Mouse (Mus musculus) layer of hippocampus, adult 9-10 months (tissue): ENCODE measurements around the gene Chd9.

Experiments
- DNase-seq: peaks from one replicate; pipeline ENCODE4 v3.0.0; 2022; ENCODE audit warnings: low spot score

Chd9 gene

DNA sequence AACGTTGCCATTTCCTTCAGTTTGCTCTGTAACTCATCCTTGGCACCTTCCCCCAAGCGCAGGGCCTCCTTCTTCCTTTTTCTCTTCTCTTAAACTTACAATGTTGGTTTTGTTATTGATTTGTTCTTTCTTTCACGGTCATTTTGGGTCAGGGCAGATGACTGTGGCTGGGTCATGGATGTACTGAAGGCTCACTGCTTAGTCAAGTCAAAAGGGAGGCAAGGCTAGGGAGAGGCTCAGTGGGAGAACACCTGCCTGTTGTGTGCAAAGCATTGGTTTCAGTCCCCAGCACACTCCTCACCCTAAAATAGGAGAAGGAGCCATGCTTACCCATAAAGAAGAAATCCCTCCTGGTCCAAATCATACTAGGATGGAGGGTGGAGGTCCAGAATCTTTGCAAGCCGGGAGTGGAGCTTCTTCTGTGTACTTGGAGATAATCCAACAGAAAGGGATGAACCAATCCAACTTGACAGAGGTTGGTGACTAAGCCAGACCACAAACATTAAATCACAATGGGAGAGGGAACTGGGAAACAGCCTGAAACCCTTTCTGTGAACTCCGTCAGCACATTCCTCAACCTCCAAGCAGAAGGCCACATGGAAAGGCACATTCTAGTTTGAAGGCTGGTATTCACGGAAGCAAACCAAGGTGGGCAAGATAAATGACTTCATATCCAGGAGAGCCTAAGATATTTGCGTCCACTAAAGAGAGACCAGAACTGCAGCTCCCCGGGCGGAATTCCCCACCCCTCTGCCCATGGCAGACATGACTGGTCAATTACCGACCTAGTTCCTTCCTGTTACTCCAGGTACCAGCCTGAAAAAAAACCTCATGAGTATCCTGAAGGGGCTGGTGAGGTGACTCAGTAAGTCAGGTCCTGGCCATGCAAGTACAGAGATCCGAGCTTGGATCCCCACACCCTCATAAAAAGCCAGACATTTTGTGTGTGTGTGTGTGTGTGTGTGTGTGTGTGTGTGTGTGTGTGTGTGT is 11.9 kb downstream of the Chd9 start:
- DNase-seq: no peak

DNA sequence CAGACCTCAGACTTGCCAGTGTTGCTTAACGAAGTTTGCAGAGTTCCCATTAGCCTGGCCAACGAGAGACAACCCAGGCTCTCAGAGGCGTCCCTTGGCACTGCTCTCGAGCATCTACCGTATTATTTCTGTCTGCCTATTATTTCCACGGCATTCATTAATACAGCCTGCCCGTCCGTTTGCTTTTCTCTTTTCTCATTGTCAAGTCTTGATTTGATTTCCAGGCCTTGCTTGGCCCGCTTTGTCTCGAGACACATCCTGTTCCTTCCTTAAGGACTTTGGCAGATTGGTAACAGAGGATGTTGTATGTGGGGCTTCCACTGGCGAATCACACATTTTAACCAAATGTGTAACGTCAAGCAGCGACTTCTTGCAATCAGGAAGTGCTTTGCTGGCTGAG is 13.2 kb downstream of the Chd9 start:
- DNase-seq: no peak

DNA sequence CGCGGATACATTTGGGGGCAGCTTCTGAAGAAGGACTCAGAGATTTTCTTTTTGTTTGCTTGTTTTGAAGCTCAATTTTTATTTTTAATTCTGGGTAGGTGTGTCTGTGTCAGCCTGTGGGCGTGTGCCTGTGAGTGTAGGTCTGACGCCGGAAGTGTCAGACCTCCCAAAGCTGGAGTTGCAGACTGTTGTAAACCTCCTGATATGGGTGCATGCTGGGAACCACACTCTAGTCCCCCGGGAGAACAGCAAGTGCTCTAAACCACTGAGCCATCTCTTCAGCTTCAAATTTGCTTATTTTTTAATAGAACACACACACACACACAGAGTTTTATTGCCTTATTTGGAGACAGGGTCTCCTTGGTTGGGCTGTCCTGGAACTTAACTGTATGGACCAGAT is 15.0 kb downstream of the Chd9 start:
- no peak for DNase-seq

DNA sequence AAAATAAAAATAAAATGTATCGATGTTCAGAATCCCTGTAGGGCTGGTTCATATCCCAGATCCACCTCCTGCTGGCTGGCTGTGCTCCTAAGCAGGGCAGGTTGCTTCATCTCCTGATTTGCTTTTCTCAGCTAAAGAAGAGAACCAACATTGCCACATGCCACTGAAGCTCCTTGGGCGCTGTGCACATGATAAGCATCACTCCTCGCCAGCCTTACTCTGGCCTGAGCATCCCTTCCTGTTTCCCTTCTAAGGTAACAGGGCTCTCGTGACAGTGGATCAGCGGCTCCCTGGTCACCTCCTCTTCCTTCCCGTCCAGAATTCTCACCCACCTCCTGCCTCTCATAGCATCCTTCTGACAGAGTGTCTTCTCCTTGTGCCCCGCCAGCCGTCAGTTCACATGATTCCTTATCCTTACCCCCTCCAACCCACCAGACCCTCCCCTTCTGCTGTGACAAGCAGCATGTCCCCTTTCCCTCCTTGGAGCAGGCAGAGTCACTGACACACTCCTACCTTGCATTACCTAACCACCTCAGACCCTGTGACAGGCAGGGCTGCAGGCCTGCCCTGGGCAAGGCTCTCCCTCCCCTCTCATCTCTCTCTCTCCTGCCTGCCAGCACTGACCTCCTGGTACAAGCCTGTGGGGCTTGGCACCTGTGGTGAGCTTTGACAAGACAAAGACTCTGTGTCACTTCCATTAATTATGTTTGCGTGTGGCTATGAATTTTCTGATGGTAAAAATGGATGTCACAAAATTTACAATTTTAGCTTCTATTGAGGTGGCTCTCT is 16.2 kb downstream of the Chd9 start:
- DNase-seq: no peak

DNA sequence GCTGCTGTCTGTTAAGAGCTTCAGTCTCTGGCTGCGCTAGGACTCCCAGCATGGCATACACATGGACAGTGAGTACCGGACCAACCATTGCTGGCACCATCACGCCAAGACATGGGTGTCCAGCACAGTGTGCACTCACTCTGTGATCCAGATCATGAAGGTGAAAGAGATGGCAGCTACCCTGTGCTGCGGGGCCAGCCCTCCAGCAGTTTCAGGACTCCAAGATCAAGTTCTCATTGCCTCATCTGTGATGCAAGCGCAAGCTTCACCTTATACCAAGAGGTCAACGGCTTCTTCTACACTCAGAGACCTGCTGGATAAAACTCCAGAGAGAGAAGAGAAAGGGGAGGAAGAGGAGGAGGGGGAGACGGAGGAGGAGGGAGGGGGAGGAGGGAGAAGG is 19.8 kb downstream of the Chd9 start:
- DNase-seq: no peak

DNA sequence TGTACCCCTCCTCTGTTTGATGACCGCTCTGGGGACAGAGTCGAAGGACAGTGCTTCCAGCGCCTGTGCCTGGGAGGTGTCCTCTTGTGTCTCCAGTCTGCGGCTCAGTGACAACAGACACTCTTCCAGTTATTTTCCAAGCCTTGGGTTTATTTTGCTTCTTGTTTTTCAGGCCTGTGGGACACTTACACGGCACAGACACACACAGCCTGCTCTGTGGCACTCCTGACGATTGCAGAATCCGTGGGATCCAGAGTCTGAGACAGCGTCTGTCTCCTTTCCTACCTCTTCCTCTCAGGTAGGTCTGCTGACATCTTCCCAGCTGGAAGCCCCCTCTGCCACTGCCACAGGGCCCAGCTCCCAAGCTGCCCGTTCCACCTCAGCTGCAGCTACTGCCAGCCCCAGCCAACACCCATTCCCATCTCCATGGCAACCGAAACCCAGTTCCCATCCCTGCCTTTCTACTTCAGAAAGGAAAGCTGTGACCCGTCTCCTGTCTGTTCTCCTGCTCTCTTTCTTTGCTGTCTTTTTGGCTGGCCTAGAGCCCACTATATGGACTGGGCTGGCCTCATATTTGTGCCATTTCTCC is 21.4 kb downstream of the Chd9 start:
- DNase-seq: no peak

DNA sequence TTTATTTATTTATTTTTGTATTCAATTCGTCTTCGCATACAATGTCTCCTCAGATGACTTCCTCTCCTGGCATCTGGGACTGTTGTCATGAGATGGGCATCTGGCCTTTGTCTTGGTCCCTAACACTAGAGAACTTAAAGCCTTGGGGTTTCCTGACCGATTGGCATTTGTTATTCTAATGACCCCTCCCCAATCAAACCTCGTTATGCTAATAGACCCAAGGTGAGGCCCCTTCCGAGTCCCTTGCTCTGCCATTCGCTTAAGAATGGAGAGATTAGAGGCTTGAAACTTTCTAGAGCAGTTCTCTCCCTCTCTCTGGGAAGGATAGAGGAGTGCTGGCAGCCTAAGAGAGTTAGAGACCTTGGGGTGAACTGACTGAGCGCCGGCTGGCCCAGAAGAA is 23.4 kb downstream of the Chd9 start:
- DNase-seq: no peak

DNA sequence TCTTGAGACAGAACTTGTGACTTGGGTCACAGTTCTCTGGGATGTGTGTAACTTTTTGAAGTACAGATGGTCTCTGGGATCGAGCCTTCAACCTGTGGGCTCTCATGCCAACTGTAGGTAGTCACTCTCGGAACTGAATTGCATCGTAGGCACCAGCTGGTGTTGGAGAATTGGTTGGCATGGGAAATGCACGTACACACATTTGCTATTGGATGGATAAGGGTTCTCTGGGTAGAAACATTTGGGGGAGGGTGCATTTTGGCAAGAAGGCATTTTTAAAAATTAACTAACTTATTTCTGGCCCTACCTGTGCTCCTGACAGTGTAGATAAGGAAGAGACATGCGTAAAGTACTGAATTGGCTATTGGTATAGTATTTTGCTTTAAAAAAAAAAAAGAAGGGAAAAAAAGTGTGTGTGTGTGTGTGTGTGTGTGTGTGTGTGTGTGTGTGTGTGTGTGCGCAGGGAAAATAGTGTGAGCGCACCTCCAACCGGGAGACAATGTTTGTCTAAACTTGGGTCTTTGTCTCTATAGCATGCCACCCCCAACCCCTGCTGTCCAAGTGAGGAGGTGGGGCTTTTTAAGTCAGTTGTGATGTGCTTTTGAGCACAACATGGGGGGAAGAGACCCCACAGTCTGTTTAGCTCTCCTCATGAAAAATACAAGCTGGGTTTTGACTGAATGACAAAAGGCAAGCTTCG is 26.0 kb downstream of the Chd9 start:
- DNase-seq: no peak

DNA sequence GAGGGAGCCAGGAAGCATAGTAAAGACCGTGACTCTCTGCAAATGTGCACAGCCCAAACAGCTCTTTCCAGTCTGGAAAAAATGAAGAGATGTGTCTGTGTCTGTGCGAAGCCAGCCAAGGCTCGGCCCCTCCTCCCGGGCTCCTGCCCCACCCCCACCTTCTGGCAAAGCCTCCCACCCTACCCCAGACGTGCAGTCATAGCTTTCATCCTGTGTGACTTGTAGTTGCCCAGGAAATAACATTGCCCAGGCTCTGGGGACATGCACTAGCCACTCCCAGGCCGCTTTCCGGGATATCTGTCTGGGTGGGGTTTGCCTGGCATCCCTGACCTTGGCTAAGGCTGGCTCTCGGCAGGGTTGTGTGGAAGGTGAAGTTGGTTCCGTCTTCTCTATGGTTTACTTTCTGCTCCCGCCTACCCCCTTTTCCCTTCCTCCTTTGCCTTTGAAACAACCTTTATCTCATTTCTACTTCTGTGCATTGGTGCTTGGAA is 26.6 kb downstream of the Chd9 start:
- DNase-seq: no peak

DNA sequence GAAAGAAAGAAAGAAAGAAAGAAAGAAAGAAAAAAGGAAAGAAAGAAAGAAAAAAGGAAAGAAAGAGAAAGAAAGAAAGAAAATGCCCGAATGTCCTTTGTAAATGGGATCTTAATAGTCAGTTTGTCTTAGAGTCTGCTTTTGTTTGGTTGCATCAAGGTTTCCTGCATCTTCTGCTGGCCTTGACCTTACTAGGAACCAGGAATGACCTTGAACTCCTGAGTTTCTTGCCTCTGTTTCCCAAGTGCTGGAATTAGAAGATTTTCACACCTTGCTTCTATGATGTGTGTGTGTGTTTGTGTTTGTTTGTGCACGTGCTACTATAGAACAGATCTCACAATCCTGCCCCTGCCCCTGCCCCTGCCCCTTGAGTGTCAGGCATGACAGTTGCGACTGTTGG is 28.0 kb downstream of the Chd9 start:
- DNase-seq: no peak

DNA sequence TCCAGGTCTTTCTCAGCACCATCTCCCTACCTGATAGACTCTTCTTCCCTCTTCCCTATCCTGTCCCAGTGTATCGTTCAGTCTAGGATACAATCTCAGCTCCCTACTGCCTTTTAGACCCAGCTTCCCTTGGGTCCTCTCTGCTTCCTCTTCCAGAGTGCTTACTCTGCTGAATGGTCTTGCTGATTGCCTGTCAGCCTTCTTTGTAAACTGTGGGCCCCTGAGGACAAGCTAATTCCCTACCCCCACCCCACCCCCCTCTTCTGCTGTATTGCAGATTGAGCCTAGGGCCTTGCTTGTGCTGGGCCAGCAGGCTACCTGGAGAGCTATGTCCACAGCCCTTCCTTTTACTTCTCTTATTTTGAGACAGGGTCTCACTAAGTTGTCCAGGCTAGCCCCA is 28.8 kb downstream of the Chd9 start:
- DNase-seq: no peak

DNA sequence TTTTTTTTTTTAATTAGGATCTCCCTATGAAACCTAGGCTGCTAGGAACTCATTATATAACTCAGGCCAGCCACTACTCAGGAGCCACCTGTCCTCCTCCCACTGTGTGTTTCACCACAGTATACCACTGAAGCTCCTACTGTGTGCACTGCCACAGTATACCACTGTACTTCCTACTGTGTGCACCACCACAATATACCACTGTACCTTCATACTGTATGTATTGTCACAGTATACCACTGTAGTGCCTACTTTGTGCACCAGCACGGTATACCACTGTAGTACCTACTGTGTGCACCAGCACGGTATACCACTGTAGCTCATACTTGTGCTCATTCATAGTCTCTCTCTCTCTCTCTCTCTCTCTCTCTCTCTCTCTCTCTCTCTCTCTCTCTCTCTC is 29.9 kb downstream of the Chd9 start:
- no peak for DNase-seq

DNA sequence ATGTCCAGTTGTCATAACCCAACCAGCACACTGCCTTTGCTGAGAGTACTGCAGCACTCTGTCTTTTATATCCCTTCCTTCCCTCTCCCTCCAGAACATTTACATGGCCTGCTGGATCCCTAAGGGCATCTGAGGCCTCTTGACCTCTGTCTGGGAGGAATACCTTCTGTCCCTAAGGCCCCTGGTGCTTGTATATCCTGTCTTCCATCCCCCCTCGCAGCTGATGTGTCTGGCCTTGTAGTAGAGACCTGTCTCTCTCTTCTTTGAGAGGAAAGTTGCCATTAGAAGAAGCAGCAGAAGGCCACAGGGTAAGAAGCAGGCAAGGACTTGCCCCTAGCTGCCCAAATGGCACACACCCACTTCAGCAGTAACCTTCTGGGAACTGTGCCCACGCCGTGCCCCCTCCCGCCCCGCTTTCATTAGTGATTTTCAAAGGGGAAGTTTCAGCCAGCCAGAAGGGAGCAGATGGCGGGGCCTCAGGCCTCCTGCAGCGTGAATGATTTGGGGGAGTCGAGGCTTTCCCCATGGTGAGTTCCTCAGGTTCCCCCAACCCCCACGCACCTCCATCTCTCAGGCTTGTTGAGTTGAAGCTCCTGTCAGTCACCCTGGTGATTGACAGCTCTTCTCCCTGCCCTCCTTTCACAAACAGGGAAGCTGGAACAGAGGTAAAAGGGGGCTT is 33.3 kb downstream of the Chd9 start:
- no peak for DNase-seq

DNA sequence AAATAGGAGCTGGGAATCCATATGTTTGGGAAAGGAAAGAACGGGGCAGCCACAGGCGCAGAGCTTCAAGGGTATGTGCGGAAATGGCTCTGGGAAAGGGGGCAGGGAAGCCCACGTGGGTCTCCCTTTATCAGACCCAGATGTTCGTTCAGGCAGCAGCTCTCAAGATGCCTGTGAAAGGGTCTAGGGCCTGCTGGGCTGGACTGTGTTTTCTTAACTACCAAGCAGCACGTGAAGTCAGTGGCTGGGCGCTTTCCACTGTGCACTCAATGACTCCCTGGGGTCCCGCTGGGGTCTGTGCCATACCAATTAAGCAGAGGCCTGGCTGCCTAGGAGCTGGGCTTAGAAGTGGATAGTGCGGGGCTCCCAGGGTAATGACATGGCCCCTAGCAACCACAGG is 33.9 kb downstream of the Chd9 start:
- no peak for DNase-seq

DNA sequence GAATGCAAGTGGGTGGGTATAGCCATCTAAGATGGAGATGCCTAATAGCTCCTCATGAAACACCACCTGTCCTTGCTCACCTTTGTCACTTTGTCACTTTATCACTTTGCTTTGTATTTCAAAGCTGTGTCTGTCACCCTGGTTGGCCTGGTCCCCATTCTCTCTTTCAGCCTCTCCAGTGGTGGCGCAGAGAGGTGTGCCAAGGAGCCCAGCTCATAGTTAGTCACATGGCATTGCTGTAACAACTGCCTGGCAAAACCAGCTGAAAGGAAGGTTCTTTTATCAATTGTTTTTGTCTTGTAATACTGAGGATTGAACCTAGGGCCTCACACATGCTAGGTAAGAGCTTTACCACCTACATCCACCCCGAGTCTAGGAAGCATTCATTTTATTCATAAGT is 38.9 kb downstream of the Chd9 start:
- DNase-seq: no peak

DNA sequence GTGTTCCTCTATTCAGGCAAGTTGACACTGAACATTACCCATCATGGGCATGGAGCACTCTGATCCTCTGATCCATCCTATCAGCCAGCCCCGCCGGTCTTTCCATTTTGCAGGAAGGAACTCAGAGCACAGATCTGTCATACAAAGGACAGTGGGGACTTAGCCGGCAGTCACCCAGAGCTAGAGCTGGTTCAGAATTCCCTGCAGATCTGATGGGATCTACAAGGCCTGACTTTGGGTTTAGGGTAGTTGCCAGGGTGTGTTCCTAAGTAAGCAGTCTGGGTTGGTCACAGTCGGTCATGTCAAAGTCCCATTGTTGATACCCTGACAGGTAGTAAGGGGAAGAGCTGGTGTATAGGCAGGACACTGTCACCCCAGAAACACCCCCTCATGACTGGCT is 39.8 kb downstream of the Chd9 start:
- no peak for DNase-seq

DNA sequence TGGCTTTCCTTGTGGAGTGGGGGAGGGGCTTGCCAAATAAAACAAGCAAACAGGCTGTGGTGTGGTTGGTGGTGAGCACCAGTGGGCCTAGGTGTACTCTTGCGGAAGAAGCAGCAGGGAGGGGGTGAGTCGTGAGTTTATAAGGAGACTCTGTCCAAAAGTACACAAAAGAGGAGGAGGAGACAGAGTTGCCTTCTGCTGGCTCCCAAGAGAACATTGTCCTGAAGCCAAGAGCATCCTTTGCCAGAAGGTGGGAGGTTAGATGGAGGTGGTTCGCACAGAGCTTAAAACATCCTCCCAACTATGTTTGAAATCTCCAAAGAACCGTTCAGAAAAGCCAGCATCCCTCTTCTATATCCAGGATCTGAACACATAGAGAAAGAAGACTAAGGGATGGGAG is 40.2 kb downstream of the Chd9 start:
- DNase-seq: no peak

DNA sequence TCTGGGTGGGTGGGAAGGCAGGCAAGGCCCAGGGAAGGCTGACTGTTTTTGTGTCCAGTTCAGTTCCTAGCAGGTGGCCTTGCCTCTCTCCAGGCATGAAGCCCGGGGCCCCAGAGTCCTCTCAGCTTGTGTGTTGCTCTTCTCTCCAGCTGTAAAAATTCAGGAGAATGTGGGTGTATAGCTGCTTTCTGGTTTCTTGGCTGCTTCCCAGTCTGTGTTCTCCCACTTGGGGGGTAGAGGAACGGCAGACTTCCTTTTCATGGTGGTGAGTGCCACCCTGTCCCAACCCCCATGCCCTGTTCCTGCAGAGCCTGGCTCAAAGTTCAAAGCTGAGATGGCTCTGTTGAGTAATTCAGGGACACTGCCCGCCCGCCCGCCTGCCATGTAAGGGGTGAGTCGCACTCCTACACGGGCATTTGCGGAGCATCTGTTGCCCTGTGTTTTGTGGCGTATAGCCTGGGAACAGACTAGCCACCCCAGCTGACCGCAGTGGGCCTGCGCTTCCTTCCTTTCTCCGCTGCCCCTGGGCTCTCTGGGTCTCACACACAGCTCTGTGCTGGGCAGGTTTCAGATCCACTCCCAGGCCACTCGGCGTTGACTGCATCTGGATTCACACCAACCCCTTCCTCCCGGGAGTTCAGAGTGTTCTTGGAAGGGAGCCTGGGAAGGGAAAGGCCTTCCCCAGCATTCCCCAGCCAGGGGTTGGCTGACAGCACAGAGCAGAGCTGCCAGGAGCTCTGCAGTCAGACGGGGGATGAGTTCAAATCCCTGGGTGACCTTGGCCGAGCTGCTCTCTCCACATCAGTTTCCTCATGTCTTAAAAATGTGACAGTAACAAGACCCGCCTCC is 41.1 kb downstream of the Chd9 start:
- peak; percentile 37 for DNase-seq

DNA sequence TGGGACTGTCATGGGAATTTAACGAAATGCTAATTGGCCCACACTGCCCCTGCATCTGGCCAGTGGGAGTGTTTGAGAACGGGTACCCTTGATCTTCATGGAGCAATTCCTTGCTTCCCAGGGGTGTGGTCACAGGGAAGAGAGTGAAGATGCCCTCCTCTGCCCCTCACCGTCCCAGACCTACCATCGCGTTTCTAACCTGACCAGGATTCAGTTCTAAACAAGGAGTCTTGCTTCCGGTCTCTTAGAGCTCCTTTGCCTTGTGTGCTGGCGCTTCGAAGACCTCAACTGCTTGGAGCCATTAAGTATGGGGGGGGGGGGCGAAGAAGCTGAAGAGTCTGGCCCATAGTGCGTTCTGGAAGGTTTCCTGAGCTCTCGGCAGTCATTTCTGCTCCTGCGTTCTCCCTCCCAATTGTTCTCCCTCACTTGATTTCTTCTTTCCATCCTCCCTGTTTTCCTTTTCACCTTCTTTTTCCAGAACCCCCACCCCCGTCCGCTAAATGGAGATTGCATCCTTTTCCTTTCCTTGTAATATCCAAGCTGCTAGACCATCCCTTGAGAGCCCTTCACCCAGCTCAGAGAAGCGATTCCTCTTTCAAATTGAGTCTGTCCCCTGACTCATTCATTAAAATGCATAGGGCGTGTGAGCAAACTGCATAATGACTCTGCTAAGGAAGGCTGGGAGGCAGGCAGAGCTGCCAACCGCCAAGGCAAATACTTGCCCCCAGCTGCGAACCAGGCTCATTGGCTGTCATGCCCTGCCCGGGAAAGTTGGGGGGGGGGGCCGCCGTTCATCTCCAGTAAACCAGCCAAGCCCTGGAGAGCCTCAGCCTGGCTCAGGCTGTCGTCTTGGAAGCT is 42.0 kb downstream of the Chd9 start:
- DNase-seq: no peak
